ENCODE assay signal across 7 mouse cellular contexts in the genomic region with DNA sequence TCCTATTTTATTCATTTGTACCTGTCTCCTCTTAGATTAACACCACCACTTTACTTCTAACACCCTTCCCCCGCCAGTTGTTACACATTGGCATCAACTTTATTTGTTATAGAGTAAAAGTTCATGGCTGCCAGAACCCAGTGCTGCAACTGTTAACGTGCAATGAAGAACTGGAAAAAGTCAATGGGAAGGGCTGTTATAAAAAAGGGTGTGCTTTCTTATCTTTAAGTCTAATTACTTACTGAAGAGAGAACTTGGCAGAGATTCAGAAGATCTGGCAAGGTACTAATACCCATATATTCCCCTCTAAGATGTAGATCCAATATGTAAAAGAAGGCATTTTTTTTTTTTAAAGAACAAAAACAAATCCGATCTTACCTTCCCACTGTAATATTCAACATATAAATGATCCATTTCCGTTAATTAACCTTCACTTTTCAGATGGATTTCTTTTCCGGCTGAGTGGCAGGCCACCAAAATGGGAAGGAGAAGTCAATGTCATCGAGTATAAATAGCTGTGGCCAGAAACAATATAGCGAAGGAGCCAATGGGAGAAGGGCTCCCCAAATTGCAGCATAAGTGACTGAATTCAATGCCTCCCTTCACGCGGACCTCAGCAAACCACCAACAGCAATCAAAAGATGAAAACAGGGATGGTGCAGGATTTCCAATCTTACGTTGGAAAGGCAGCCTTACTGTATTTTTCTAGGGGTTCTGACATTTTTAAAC. TPM values are rescaled to one million over a fixed set of nuclear protein-coding genes. Genes with fewer than 3 reads are reported as not detected.
A peak's percentile ranks its signal among the peaks of the same experiment; 100 is the strongest.
DNase-seq lines count a peak whose midpoint lies in the region; ATAC-seq and TF ChIP-seq lines count a peak whose summit lies in the region.

No protein-coding gene starts in this region.

- no peak overlapping the region for H3K9ac ChIP-seq in lung, embryonic 14.5 days
- no peak overlapping the region for H3K9ac ChIP-seq in forebrain, embryonic 16.5 days (replicated peaks; ENCODE audit: low read depth, low read length)
- no peak overlapping the region for H3K9ac ChIP-seq in liver, embryonic 13.5 days
- H3K9ac ChIP-seq in stomach, embryonic 15.5 days, result no peak overlapping the region

- DNase-seq in lung, embryonic 14.5 days, result no peak
- DNase-seq in lung, postnatal 14 days, result no peak
- no peak for DNase-seq in liver, embryonic 13.5 days
- no peak for DNase-seq in gastrocnemius, postnatal 36 days
- DNase-seq in thymus, postnatal 36 days, result no peak

- H3K9me3 ChIP-seq in lung, embryonic 14.5 days (ENCODE audit: low read depth, low read length), result no peaks in the 10 kb centered on the region
- H3K9me3 ChIP-seq in forebrain, embryonic 16.5 days (ENCODE audit: control insufficient read depth, low read length), result no peaks in the 10 kb centered on the region
- no peaks in the 10 kb centered on the region for H3K9me3 ChIP-seq in liver, embryonic 13.5 days (replicated peaks)
- no peaks in the 10 kb centered on the region for H3K9me3 ChIP-seq in stomach, embryonic 15.5 days

- intact Hi-C loops in gastrocnemius, postnatal 36 days (cut with DNase I), result no loop called here

- H3K4me2 ChIP-seq in lung, embryonic 14.5 days, result peak overlapping the region; percentile 78
- H3K4me2 ChIP-seq in forebrain, embryonic 16.5 days (ENCODE audit: low read length), result peak overlapping the region; percentile 30
- H3K4me2 ChIP-seq in liver, embryonic 13.5 days, result peak overlapping the region; percentile 86
- H3K4me2 ChIP-seq in stomach, embryonic 15.5 days, result peak overlapping the region; percentile 78

- WGBS in lung, embryonic 14.5 days, result 72% methylated on average over 10 of the region's 10 CpGs
- 38% methylated on average over 10 of the region's 10 CpGs for WGBS in forebrain, embryonic 16.5 days
- 49% methylated on average over 10 of the region's 10 CpGs for WGBS in liver, embryonic 13.5 days (ENCODE audit: insufficient replicate concordance)
- 71% methylated on average over 10 of the region's 10 CpGs for WGBS in stomach, embryonic 15.5 days

- ATAC-seq in lung, embryonic 14.5 days (ENCODE audit: insufficient read depth), result no peak
- no peak for ATAC-seq in forebrain, embryonic 16.5 days
- no peak for ATAC-seq in liver, embryonic 13.5 days (ENCODE audit: low read depth)
- ATAC-seq in stomach, embryonic 15.5 days (ENCODE audit: insufficient read depth, low FRiP score, low read depth), result no peak

- no peak overlapping the region for H3K27ac ChIP-seq in lung, embryonic 14.5 days (ENCODE audit: low read depth)
- no peak overlapping the region for H3K27ac ChIP-seq in forebrain, embryonic 16.5 days (ENCODE audit: low read length)
- no peak overlapping the region for H3K27ac ChIP-seq in liver, embryonic 13.5 days
- 0 out of 2 replicates have a peak overlapping the region, but pooled peaks have one; percentile 16 for H3K27ac ChIP-seq in stomach, embryonic 15.5 days

- H3K27me3 ChIP-seq in lung, embryonic 14.5 days (ENCODE audit: insufficient read depth, low read length), result no peaks in the 10 kb centered on the region
- H3K27me3 ChIP-seq in forebrain, embryonic 16.5 days (replicated peaks; ENCODE audit: control insufficient read depth, insufficient read depth, low read length), result no peaks in the 10 kb centered on the region
- no peaks in the 10 kb centered on the region for H3K27me3 ChIP-seq in liver, embryonic 13.5 days
- no peaks in the 10 kb centered on the region for H3K27me3 ChIP-seq in stomach, embryonic 15.5 days (replicated peaks)

- H3K4me3 ChIP-seq in lung, embryonic 14.5 days (ENCODE audit: low read depth, low read length), result peak overlapping the region; percentile 89
- no peak overlapping the region for H3K4me3 ChIP-seq in forebrain, embryonic 16.5 days (replicated peaks; ENCODE audit: low read length)
- peak overlapping the region; percentile 96 for H3K4me3 ChIP-seq in liver, embryonic 13.5 days (replicated peaks)
- H3K4me3 ChIP-seq in stomach, embryonic 15.5 days (replicated peaks), result no peak overlapping the region

- no peak for TF ChIP-seq CTCF in lung, embryonic 14.5 days (IDR thresholded peaks at IDR 0.05; ENCODE audit: low read depth)

- H3K4me1 ChIP-seq in lung, embryonic 14.5 days (ENCODE audit: insufficient read depth), result no peaks in the 10 kb centered on the region; the same call in 1 of the 2 replicates
- H3K4me1 ChIP-seq in forebrain, embryonic 16.5 days (replicated peaks; ENCODE audit: control insufficient read depth, insufficient read depth, low read length), result peaks cover 22% of the 10 kb centered on the region
- peaks cover 50% of the 10 kb centered on the region for H3K4me1 ChIP-seq in liver, embryonic 13.5 days (replicated peaks)
- H3K4me1 ChIP-seq in stomach, embryonic 15.5 days, result peaks cover 13% of the 10 kb centered on the region

- H3K36me3 ChIP-seq in lung, embryonic 14.5 days (ENCODE audit: insufficient read depth), result no peaks in the 10 kb centered on the region
- H3K36me3 ChIP-seq in forebrain, embryonic 16.5 days (ENCODE audit: control insufficient read depth, insufficient read depth), result no peaks in the 10 kb centered on the region
- no peaks in the 10 kb centered on the region for H3K36me3 ChIP-seq in liver, embryonic 13.5 days
- no peaks in the 10 kb centered on the region for H3K36me3 ChIP-seq in stomach, embryonic 15.5 days

RNA-seq across cellular contexts. Expression of a gene that starts 1.8 kb away (rescaled TPM):
- polyA plus RNA-seq in lung, embryonic 14.5 days (2014; fragmentation: Nextera tagmentation; extraction: Ambion mirVana), result 18.1 and 20.1 TPM in 2 replicates
- 24.3 and 25.0 TPM in 2 replicates for polyA plus RNA-seq in forebrain, embryonic 16.5 days (2015; fragmentation: Nextera tagmentation; extraction: Ambion mirVana)
- 5.5 and 6.1 TPM in 2 replicates for polyA plus RNA-seq in liver, embryonic 13.5 days (2015; fragmentation: Nextera tagmentation; extraction: Ambion mirVana)
- polyA plus RNA-seq in stomach, embryonic 15.5 days (2015; fragmentation: Nextera tagmentation; extraction: Ambion mirVana), result 15.1 and 17.8 TPM in 2 replicates
- 10 to 100 TPM; 17.7 to 20.1 TPM for total RNA-seq in gastrocnemius, postnatal 36 days (2021)

RNA-seq across cellular contexts. Expression of a gene that starts 33.3 kb away (rescaled TPM):
- polyA plus RNA-seq in lung, embryonic 14.5 days (2014; fragmentation: Nextera tagmentation; extraction: Ambion mirVana), result 193 TPM in 2 replicates
- polyA plus RNA-seq in forebrain, embryonic 16.5 days (2015; fragmentation: Nextera tagmentation; extraction: Ambion mirVana), result 129 and 143 TPM in 2 replicates
- polyA plus RNA-seq in liver, embryonic 13.5 days (2015; fragmentation: Nextera tagmentation; extraction: Ambion mirVana), result 96.5 and 121 TPM in 2 replicates
- polyA plus RNA-seq in stomach, embryonic 15.5 days (2015; fragmentation: Nextera tagmentation; extraction: Ambion mirVana), result 125 and 133 TPM in 2 replicates
- total RNA-seq in gastrocnemius, postnatal 36 days (2021), result 10 to 100 TPM; 15.3 to 17.4 TPM

Comparison
In these comparisons a context has a peak if more than half of its experiments do, and no peak if none do; other contexts are left out.
1. H3K4me2 ChIP-seq: peak in every context shown above with its lines; median percentile 86 in liver, embryonic 13.5 days; 78 in lung, embryonic 14.5 days; 78 in stomach, embryonic 15.5 days; 30 in forebrain, embryonic 16.5 days.
2. H3K4me3 ChIP-seq: peak in lung, embryonic 14.5 days (single experiment) and liver, embryonic 13.5 days (single experiment); none in forebrain, embryonic 16.5 days (single experiment) and stomach, embryonic 15.5 days (single experiment).